Mouse (Mus musculus) gastrocnemius, postnatal 36 days (tissue): ENCODE data around the gene Ccl17. TPM values are rescaled to one million over a fixed set of nuclear protein-coding genes. Genes with fewer than 3 reads are reported as not detected.

Experiments used
- DNase-seq, 2 experiments: peaks; one replicate each; pipeline ENCODE4 v3.0.0; 2022
- intact Hi-C: fragments of 180-260 bp; cut with DNase I; formaldehyde crosslinking; loops from one replicate; pipeline ENCODE4 v1.15.1; 2025
- long read RNA-seq, 2 experiments: library from polyadenylated mRNA; stranded (forward); transcript quantifications; one replicate each; pipeline ENCODE4 v2.0.0; 2021
- total RNA-seq, 2 experiments: library from RNA; stranded (reverse); gene quantifications; 2 replicates each; pipeline ENCODE4 v1.2.3; 2021

Gene Ccl17
- not detected for total RNA-seq
- long read RNA-seq, experiment 1, partial matches to known transcripts: 0 of 1 reads
- long read RNA-seq, experiment 1, other reads (novel, unspliced or antisense): 1 of 1 reads
- long read RNA-seq, experiment 2: 0 reads

- intact Hi-C loops: loop anchor here (10.0 kb wide), 1 partner anchor 285 kb away; no protein-coding TSS in a partner anchor
- no peak for DNase-seq
Observed at GRCm38 (mm10) chr8:94810153-94810552, at the start of gene Ccl17. Ccl17 (plus strand) TSS chr8:94810453.

- intact Hi-C loops: no loop called here
- DNase-seq: no peak
Observed at GRCm38 (mm10) chr8:94767035-94767434, 43.2 kb upstream of the Ccl17 start.

DNA sequence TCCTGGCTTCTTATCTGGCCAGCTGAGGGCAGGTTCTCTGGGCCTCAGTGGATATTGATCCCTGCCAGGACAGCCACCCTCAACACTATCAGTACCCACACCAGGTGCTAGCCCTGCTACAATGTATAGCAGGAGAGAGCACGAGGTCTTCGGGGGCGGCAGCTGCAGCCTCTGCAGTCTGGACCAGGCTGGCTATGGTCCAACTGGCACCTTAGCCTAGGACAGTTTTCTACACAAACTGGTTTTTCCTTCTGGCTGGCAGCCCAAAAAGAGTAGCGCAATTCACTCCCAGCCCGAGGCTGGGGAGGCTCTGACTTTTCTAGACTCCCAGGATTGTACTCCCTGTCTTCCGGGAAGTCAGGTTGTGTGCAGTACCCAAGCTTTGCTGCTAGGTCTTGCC is 39.3 kb upstream of the Ccl17 start:
- intact Hi-C loops: no loop called here

GRCm38 (mm10) chr8:94771941-94772670 is 38.1 kb upstream of the Ccl17 start, which contains the start of gene Cx3cl1:
Cx3cl1 (plus strand) TSS chr8:94772009.
- DNase-seq: peak; percentile 49 to 56
- intact Hi-C loops: no loop called here

More for the DNA sequence above, 39.3 kb upstream of the Ccl17 start:
- no peak for DNase-seq

GRCm38 (mm10) chr8:94773048-94773447 is 37.2 kb upstream of the Ccl17 start:
- intact Hi-C loops: no loop called here
- no peak for DNase-seq

GRCm38 (mm10) chr8:94773700-94774171 is 36.5 kb upstream of the Ccl17 start:
- no peak for DNase-seq
- intact Hi-C loops: no loop called here

GRCm38 (mm10) chr8:94774601-94775000 is 35.7 kb upstream of the Ccl17 start:
- intact Hi-C loops: no loop called here

DNA sequence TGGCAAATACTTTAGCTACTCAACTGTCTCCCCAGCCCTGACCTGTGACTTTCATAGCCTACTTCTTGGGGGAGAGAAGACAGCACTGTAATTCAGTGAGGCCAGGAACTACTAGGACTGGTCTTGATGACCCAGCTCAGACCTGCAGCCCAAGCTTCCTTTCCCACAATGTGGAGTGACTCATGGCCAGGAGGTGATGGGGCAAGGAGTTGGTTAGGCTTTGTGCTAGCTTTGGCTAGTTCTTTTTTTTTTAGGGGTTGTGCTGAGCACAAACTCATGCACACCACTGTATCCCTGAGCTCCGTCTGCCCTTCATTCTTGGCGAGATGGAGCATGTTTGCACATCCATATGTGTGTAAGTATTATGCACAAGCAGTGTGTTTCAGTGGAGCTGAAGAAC is 33.9 kb upstream of the Ccl17 start:
- no peak for DNase-seq
- intact Hi-C loops: no loop called here

More at GRCm38 (mm10) chr8:94774601-94775000, 35.7 kb upstream of the Ccl17 start:
- DNase-seq: no peak

GRCm38 (mm10) chr8:94778036-94778435 is 32.2 kb upstream of the Ccl17 start:
- DNase-seq: no peak
- intact Hi-C loops: no loop called here

- intact Hi-C loops: no loop called here
- DNase-seq: no peak
Observed at GRCm38 (mm10) chr8:94778473-94778872, 31.8 kb upstream of the Ccl17 start.

GRCm38 (mm10) chr8:94778895-94779533 is 31.2 kb upstream of the Ccl17 start:
- intact Hi-C loops: no loop called here
- DNase-seq: no peak

GRCm38 (mm10) chr8:94779534-94780294 is 30.5 kb upstream of the Ccl17 start:
- intact Hi-C loops: no loop called here
- no peak for DNase-seq

- intact Hi-C loops: no loop called here
- no peak for DNase-seq
Observed at GRCm38 (mm10) chr8:94780491-94781154, 29.6 kb upstream of the Ccl17 start.

GRCm38 (mm10) chr8:94781155-94781837 is 29.0 kb upstream of the Ccl17 start:
- DNase-seq: no peak
- intact Hi-C loops: no loop called here

DNA sequence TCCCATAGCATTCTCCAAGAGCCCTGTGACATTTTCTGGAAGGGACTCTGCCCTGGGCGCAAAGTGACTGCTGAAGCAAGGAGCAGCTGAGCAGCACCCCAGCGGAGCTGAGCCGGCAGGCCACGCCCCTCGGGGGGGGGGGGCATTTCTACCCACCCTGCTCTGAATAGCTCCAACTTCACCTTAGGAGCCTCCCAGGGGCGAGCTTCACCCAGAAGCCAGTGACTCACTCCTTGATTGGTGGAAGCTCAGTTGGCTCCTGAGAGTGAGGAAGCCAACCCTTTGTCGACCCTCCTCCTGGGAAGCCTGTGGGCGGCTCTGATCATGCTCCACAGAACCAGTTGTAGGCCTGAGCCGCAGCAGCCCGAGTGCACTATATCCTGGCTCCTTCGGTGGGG is 28.4 kb upstream of the Ccl17 start:
- intact Hi-C loops: no loop called here
- DNase-seq: no peak

DNA sequence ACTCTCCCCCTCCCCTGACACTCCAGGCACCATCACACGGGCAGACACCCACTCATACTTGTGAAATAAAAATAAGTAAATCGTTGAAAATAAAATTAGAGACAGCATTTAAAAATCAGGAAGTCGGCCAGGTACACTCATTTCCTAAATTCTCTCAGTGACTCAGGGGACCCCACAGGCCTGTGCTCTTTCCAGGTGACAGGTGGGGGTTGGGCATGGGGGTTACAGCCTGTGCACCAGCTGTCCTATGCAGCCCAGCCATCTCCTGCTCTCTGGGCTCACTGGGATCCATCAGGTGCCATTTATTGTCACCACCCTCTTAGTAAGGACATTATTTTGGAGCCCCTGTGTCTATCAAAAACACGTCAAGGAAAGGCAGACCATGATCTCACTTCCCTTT is 26.4 kb upstream of the Ccl17 start:
- intact Hi-C loops: no loop called here
- no peak for DNase-seq

- DNase-seq: no peak
- intact Hi-C loops: no loop called here
Observed at GRCm38 (mm10) chr8:94785247-94785985, 24.8 kb upstream of the Ccl17 start.

DNA sequence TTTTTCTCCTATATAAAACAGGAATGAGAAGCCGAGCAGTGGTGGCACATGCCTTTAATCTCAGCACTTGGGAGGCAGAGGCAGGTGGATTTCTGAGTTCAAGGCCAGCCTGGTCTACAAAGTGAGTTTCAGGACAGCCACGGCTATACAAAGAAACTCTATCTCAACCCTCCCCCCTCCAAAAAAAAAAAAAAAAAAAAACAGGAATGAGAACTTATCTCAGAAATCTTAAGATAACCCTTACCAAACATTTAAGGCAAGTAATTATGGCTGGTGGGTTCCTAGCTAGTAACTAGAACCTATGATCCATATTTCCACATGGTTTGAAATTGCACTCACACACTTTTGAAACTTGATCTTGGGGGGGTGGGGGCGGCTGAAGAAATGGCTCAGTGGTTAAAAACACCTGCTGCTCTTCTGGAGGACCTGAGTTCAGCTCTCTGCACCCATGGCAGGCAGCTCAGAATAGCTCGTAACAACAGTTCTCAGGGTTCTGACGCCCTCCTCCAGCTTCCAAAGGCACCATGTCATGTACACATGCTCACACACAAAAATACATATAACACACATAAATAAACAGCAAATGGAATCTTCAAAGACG is 24.2 kb upstream of the Ccl17 start:
- intact Hi-C loops: no loop called here
- DNase-seq: no peak
